Mouse (Mus musculus): ENCODE results near the gene Crtc1. TPM values are rescaled to one million over a fixed set of nuclear protein-coding genes. Genes with fewer than 3 reads are reported as not detected.

The Crtc1 gene
- total RNA-seq, 2 experiments from 2014 or later, result 2.3 to 7.4 TPM

DNA sequence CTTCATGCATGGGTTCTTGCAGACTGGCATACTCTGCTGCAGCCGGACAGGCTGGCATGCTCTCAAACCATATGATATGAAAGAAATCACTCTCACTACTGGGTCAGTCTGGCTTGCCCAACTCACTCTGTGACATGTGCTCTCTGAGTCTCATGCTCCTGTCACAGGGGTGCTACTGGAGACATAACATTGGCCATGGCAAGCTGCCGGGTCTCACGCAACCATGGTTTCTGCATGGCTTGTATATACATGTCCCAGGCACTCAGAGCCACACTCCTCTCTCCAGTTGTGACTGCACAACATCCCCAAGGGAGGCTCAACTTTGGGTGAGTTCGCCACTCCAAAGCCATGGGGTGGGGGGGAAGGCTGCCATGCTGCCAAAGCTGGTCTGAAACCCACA, 8.2 kb downstream of the Crtc1 start:
- ATAC-seq (replicated peaks; ENCODE audit: poor library complexity, severe bottlenecking), result no peak

DNA sequence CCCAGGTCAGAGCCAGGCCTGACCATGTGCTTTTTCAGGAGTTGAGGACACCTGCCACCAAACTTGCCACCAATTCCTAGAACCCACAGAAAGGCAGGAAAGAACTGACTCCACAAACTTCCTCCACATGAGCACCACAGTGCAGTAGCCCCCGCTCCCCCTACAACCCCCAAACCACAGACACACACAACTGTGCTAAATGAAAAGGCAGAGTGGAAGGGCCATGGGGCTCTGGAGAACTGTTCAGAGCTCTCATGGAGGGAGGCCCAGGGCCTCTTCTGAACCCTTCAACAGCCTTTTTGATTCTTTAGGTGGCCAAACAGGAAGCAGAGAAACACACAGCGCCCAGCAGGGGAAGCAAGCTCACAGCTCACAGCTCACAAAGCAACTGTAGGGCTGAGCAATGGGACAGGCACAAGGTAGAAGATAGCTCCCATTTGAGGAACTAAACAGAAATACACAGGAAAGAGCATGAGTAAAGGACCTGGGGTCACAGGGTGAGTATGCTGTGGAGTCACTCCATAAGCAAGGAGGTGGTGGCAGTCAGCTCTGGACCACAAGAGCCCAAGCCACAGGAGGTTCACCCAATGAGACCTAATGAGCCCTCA, 13.0 kb downstream of the Crtc1 start:
- peak; percentile 85 for ATAC-seq (replicated peaks; ENCODE audit: poor library complexity, severe bottlenecking)

DNA sequence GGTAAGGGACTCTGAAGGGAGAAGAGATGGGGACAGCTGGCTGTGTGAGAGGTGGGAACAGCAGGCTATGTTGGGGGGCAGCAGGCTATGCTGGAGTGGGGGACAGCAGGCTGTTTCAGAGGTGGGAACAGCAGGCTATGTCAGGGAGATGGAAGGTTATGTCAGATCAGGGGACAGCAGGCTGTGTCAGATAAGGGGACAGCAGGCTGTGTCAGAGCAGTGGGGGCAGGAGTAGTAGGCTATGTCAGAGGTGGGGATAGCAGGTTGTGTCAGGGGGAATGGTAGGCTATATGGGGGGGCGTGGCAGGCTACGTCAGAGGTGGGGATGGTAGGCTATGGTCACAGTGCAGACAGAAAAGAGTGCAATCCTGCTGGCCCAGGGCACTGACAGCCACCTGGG, 16.7 kb downstream of the Crtc1 start:
- no peak for ATAC-seq (replicated peaks; ENCODE audit: poor library complexity, severe bottlenecking)

DNA sequence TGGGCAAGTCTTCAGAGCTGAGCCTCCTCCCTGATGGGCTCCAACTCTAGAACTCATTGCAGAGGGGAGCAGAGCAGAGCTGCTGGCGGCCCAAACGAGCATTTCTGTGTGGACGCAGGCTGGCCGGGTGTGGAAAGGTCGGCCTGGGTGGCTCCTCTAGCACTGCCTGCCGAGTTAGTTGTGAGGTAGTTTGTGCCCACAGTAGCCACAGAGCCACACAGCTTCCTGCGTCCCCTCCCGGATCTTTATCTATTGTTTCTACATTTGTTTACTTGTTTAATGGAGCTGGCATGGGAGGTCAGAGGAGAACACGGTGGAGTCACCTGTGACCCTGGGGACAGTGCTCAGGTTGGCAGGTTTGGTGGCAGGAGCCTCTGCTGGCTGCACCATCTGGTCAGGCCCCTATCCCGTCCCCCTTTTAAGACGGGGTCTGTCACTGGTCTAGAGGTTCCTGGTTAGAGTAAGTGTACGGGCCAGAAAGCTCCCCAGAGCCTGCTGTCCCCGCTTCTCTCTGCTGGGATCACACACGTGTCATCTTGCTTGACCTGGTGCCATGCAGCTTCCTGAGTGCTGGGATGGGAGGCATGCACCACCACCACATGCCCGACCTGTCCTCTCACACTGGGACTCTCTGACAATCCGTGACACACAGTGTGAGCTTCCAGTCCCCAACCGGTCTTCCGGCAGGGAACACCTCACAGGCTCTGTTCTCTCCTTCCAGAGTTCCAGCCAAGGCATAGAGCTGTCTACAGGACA, 17.9 kb downstream of the Crtc1 start:
- ATAC-seq (replicated peaks; ENCODE audit: poor library complexity, severe bottlenecking), result peak; percentile 33; the same call in 1 of the 2 replicates

DNA sequence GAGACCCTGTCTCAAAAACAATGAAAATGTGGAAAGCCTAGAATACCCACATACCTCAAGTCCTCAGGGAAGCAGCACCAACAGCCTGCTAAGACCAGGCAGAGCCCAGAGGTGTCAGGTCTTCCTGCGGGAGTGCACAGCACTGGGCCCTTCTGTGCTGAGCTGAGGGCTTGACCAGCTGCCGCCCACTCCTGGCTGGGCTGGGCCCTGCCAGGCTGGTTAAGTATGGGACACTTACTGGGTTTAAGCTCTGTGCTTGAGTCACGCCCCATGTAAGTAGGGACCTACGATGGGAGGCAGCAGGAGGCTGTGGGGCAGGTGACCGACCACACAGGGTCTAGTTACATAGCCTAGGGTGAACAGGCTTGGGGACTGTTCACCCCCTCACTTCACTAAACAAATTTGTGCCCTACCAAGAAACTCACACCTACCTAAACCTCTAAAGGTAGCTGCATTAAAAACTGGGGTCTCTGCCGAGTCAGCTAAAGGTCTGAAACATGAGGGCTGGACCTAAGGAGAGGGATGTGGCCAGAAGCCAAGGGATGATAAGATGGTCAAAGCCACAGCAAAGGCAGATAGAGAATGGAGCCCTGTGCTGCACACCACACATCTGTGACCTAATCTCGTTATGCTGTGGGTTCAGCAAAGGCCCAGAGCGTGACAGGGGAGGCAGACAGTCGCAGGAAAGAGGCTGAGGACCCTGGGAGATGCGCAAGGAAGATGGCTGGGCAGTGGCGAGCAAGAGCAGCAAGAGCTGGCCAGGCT, 19.3 kb downstream of the Crtc1 start:
- ATAC-seq (replicated peaks; ENCODE audit: poor library complexity, severe bottlenecking), result no peak

DNA sequence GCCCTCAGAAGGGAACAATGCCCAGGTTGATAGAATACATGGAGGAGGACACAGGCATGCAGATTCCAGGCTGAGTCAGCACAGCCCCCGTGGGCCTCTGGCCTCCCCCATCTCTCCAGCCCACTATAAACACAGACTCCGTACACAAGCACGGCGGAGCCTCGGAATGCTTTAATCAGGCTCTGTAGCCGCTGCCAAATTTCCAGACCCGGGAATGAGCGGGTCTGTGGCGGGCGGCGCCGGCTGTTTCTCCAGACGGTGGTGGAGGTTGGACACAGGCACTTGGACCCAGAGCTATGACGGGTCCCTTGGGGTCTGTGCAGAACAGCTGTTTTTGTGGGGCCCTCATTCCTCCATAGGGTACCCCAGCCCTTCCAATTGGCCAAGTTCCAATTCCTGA, 20.4 kb downstream of the Crtc1 start:
- ATAC-seq (replicated peaks; ENCODE audit: poor library complexity, severe bottlenecking), result no peak

DNA sequence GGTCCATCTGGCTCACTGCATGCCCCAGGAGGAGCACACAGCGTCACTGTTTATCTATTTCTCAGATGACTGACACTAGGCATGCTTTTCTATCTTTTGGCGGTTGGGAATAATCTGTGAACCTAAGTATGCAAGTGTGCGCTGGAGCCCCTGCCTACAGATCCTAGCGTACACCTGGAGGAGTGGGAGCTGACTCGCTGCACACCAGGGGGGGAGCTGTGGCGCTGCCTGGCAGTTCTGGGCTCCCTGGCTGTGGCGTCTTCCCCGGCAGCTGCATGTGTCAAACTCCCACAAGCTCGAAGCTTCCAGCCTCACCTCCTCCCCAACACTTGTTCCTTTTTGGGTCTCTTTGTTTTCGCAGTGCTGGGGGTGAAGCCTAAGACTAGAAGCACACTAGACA, 21.5 kb downstream of the Crtc1 start:
- ATAC-seq (replicated peaks; ENCODE audit: poor library complexity, severe bottlenecking), result no peak

DNA sequence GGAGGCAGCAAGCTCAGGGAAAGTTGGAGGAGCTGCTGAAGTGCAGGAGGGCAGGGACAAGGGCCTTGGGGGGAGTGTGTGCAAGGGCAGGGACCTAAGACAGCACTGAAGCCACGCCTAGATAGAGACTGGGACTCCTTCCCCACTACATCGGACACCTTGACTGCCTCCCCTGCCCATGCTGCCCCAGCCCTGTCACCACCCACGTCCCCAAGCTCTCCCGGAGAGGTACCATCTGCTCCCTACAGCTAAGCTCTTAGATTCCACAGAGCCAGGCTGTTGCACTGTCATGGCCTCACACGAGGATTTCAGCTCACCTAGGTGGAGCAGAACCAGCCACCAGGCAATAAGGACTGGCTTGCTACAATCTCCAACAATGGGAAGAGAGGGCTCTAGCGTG, 22.4 kb downstream of the Crtc1 start:
- no peak for ATAC-seq (replicated peaks; ENCODE audit: poor library complexity, severe bottlenecking)

DNA sequence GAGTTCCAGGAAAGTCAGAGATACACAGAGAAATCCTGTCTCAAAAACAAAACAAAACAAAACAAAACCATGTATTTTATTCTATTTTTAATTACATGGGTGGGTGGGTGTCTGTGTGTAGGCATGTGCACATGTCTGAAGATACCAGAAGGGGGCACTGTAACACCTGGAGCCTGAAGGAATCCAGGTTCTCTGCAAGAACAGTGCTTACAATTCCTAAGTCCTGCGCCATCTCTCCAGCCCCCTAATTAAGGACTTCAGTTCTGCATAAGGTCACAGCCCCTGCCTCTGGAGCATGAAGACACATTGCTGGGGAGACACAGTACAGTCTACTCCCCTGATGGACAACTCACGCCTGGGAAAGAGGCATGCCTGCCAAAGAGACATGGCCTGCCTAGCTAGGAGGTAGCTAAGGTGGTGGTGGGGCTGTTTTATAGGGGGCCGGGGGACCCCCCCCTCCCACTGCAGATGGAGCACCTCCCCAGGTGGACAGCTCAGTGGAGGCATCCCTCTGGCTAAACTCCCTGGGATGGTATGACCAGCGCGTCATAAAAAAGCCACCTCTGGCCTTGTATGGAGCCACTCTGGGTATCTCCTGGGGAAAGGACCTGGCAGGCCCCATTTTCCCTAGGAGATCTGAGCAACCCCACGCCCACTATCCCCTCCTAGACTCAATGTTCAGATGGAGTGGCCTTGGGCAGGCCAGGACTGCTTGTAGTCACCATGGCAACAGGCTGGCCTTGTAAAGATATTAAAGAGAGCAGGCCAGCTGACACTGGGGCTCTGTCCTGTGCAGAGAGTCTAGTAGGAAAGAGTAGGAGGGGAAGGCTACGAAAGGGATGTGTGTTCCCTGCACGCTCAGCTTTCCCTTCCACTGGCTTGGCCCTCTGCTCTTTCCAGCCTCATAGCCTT, 23.6 kb downstream of the Crtc1 start:
- peak; percentile 52; the same call in 1 of the 2 replicates for ATAC-seq (replicated peaks; ENCODE audit: poor library complexity, severe bottlenecking)

DNA sequence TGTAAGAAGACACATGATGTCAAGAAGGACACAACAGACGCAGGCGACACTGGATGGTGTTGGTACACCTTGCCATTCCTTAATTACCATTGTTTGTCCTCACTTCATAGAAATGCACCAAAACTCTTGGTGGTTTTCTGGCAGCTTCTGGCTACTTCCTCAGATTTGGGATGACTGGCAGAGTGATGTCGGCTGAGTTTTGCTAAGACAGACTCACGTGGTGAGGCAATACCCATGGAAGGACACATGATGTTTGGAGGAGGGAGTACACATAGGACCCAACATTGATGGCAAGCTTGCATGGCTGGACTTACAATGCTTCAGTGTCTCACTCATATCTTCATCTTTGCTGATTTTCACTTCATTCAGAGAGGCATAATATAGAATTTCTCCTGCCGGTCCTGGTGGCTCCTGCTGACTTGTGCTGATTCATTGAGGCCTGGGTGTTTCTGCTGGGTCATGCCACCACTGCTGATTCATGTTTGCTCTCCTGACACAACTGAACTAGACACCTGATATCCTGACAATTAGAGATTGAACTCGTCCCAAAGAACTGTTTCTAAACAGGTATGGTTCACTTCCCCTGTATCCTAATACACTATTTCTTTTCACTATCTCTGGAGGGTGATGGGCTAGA, 25.0 kb downstream of the Crtc1 start:
- ATAC-seq (replicated peaks; ENCODE audit: poor library complexity, severe bottlenecking), result peak; percentile 30; the same call in 1 of the 2 replicates

DNA sequence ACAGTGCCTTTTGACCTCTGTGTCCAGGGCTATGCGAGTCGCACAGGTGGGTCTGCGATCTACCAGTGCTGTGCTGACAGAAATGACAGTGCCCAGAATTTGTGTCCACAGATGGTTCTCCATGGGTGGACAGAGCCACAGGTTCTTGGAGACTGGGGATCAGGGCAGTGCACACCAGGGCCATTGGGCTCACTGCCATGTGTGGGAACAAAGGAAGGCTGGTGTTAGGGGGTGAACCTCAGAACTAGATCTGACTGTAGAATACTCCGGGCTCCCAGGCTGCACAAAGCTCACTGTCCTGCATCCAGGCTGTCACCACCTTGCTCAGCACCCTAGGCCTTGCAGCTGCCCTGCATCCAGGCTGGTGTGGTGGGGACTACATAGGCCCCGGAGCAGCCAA, 29.1 kb downstream of the Crtc1 start:
- ATAC-seq (replicated peaks; ENCODE audit: poor library complexity, severe bottlenecking), result no peak

DNA sequence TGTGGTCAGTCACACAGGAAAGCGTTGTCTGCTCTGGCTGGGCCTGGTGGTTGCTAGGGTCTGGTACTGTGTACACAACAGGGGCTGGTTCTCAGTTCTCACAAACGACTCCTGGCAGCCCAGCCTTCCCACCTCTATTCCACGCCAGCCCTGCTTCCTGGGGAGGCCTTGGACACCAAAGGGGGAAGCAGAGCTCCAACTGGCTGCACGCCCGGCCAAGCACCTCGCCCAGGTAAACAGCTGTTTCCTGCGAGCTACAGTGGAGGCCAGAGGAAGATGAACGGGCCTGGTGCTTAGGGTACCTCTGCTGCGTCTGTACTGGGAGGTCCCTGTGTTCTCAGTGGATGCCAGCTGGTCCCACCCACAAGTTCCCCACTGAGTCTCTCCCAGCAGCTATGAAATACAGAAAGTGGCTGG, 29.9 kb downstream of the Crtc1 start:
- ATAC-seq (replicated peaks; ENCODE audit: poor library complexity, severe bottlenecking), result no peak

DNA sequence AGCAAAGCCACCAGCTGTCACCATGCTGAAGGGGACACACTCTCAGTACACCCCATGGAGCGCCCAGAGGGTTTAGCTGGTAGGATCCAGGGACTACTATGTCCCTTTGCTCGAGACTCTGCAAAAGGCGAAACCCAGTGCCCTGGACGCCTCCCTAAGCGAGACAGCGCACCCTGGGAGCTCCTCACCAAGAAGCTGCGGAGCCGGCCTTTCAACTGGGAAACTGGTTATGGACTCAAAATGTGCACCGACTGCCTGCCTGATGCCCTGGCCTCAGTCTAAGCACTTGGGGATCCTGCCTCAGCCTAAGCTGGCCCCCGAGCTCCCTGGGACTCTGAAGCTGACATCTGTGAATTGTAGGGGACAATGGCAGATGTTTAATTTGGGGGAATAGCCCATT, 30.4 kb downstream of the Crtc1 start:
- no peak for ATAC-seq (replicated peaks; ENCODE audit: poor library complexity, severe bottlenecking)

DNA sequence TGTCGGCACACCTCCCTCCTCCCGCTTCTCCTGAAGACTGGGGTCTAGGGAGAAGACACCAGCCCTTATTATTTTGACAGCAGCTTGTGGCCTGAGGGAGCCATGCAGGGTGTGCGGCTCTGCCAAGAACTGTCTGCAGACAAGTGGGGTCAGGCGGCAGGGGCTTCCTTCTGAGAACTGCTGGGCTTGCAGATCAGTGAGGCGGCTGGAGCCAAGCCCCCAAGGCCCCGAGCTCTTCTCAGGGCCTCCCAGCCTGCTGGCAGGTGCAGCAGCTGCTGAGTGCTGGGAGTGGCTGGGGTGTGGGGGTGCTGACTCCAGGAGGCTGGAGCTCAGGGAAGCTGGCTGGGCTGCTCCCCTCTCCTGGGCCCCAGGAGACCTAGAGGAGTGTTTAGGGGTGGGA, 31.1 kb downstream of the Crtc1 start:
- no peak for ATAC-seq (replicated peaks; ENCODE audit: poor library complexity, severe bottlenecking)

DNA sequence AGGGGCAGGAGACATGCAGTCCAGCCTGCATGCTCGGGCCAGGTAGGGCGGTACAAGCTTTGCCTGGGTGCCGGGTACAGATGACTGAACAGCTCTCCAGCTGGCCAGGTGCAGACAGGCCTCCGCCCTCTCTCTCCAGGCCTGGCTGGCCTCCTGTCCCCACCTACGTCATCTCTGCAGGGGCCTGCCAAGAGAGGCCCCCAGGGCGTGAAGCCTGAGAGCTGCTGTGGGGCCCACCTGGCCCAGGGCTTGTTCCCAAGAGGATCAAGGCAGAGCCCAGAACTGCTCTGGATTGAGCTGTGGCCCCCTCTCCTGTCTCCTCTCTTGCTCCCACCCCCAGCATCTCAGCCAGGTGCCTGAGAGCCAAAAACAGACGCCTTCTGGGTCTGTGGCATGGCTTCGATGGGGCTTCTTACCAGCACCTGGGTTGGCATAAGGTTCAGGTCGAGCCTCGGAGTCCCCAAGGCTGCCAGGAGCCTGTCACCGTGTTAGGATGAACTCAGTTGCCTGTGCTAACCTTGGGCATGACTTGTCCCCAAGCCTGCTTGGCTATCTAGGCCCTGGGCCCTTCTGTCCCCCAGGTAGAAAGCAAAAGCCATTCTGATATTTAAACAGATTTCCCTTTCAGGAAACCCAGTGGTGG, 32.8 kb downstream of the Crtc1 start:
- no peak for ATAC-seq (replicated peaks; ENCODE audit: poor library complexity, severe bottlenecking)

DNA sequence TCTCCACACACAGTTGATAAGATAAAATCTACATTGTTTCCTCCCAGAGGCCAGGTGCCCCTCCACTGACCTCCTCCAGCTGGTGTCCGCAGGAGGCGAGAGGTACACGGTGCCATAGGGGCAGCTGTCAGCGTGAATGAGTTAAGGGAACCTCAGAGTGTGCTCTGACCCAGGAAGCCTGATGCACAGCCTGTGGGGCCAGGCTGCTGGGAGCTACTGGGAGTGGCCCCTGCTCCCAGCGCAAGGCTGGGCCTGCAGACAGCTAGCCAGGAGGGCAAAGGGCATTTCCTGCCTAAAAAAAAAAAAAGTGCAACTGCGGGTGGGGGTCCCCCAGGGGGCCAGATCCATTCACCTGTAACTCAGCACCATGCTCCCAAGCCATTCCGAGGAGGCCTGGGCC, 34.2 kb downstream of the Crtc1 start:
- ATAC-seq (replicated peaks; ENCODE audit: poor library complexity, severe bottlenecking), result no peak

DNA sequence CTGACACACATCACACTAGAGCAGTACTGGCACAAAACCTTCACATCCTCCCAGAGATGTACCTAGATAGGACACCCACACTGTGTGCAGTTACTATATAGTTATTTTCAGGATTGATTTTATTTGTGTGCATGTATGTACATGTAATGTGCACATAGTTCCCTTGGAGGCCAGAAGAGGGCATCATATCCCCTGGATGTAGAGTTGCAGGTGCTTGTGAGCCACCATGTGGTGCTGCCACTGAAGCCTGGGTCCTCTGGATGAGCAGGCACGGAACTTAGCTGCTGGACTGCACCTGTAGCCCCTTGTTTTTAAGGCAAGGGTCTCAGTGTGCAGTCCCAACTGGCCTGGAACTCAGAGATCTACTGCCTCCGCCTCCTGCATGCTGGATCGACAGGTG, 35.2 kb downstream of the Crtc1 start:
- ATAC-seq (replicated peaks; ENCODE audit: poor library complexity, severe bottlenecking), result no peak

DNA sequence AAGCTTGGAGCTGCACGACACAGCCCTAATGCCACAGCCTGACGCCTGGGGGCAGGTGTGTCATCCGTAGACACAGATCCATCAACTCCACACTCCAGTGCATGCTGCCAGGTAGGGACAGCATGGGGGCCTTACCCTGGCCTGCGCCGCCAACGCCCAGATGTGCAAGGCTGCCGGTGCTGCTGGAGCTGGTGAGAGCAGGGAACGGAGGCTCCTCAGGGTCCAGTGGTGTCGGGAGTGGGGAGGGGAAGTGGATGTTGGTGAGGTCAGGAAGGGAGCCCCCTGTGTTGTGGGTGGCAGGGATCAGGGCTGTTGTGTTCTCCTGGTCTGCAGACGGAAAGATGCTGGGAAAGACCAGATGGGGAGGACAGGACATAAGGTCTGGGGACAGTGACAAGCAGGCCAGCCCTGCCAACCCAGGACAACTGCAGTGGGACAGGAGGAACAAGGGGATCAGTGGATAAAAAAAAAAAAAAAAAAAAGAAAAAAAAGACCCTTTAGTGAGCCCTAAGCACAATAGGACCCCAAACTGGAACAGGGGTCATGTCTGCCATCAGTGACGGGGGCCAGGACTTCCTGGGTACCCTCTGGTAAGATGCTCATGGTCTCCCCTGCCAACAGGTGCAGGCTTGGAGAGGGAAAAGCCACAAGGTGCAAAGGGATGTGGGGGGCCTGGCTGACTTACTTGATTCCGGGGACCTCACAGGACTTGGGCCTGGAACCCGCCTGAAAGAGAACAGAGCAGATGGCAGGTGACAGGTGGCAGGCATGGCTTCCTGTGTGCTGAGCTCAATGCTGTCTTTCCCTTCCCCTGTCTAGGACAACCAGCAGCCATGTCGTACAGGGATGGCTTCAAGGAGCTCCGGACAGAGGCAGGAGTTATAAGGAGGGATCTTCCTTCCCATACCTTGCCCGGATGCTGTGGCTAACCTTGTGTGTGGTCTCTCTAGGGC, 41.5 kb downstream of the Crtc1 start:
- ATAC-seq (replicated peaks; ENCODE audit: poor library complexity, severe bottlenecking), result no peak
